Mouse (Mus musculus) limb, embryonic 15.5 days (tissue): ENCODE measurements around the gene Os9. TPM values are rescaled to one million over a fixed set of nuclear protein-coding genes. Genes with fewer than 3 reads are reported as not detected.
A peak's percentile ranks its signal among the peaks of the same experiment; 100 is the strongest.

Experiments used
- ATAC-seq: fragments of 200-750 bp; cut with Nextera tagmentation; 2 replicates; pipeline ENCODE4 v1.8.0; 2017; ENCODE audit warnings: low read depth, moderate TSS enrichment; ENCODE audit not compliant: insufficient number of reproducible peaks, low FRiP score, low TSS enrichment
- H3K27ac ChIP-seq: fragments of 300-500 bp; sonication (generic); 2 replicates; pipeline ENCODE4 v1.5.1; 2015; ENCODE audit warnings: moderate library complexity, mild to moderate bottlenecking, inconsistent platforms
- H3K27me3 ChIP-seq: fragments of 300-500 bp; sonication (generic); 2 replicates; pipeline ENCODE4 v1.6.1; 2015; ENCODE audit warnings: inconsistent platforms
- H3K36me3 ChIP-seq: fragments of 300-500 bp; sonication (generic); 2 replicates; pipeline ENCODE4 v1.6.1; 2015; ENCODE audit warnings: inconsistent platforms
- H3K4me1 ChIP-seq: fragments of 300-500 bp; sonication (generic); 2 replicates; pipeline ENCODE4 v1.6.1; 2015; ENCODE audit warnings: inconsistent platforms
- H3K4me2 ChIP-seq: fragments of 300-500 bp; sonication (generic); 2 replicates; pipeline ENCODE4 v1.6.1; 2015; ENCODE audit warnings: mild to moderate bottlenecking, inconsistent platforms
- H3K4me3 ChIP-seq: fragments of 300-500 bp; sonication (generic); 2 replicates; pipeline ENCODE4 v1.5.1; 2015; ENCODE audit warnings: mild to moderate bottlenecking, inconsistent platforms
- H3K9ac ChIP-seq: fragments of 300-500 bp; sonication (generic); 2 replicates; pipeline ENCODE4 v1.6.1; 2015; ENCODE audit warnings: inconsistent platforms
- H3K9me3 ChIP-seq: fragments of 300-500 bp; sonication (generic); 2 replicates; pipeline ENCODE4 v1.6.1; 2016; ENCODE audit warnings: inconsistent platforms
- WGBS: fragments of 180-500 bp; shearing (Covaris S2); methylation state at CpG from one replicate; pipeline ENCODE4 v1.1.7; 2015; 5-methylcytosine and 5-hydroxymethylcytosine counted together
- polyA plus RNA-seq: library from polyadenylated mRNA; unstranded; fragments of >200 nt; fragmentation: Nextera tagmentation; extraction: Ambion mirVana; gene quantifications from 2 replicates; pipeline ENCODE4 v1.2.1, GENCODE M21; 2015

Os9 gene
- polyA plus RNA-seq, 1 experiment from 2014 or later, result 103 TPM

- no peak overlapping the region for H3K27ac ChIP-seq
- no peaks in the 10 kb centered on the region for H3K27me3 ChIP-seq
- no peak for ATAC-seq
- H3K4me3 ChIP-seq, result no peak overlapping the region
- no peak overlapping the region for H3K9ac ChIP-seq
- no peaks in the 10 kb centered on the region for H3K36me3 ChIP-seq
- no peak overlapping the region for H3K4me2 ChIP-seq
- H3K9me3 ChIP-seq, result no peaks in the 10 kb centered on the region
- H3K4me1 ChIP-seq, result peaks cover 14% of the 10 kb centered on the region
- WGBS, result 73% methylated on average over 9 of the region's 9 CpGs
Observed at GRCm38 (mm10) chr10:127125210-127126001, 4.5 kb upstream of the Os9 start.

- no peaks in the 10 kb centered on the region for H3K27me3 ChIP-seq
- H3K27ac ChIP-seq, result no peak overlapping the region
- ATAC-seq, result no peak
- peaks cover 22% of the 10 kb centered on the region for H3K4me1 ChIP-seq
- WGBS, result 10% methylated on average over 4 of the region's 4 CpGs
- no peaks in the 10 kb centered on the region for H3K9me3 ChIP-seq
- no peak overlapping the region for H3K9ac ChIP-seq
- H3K4me2 ChIP-seq, result peak overlapping the region; percentile 41
- H3K36me3 ChIP-seq, result peaks cover 11% of the 10 kb centered on the region
- peak overlapping the region; percentile 20; the same call in 1 of the 2 replicates for H3K4me3 ChIP-seq
Observed at GRCm38 (mm10) chr10:127123436-127123805, 2.5 kb upstream of the Os9 start.

- Histone ChIP-seq H3K4me1 (peaks cover 22% of the 10 kb centered on the region), H3K9ac (no peak overlapping the region), H3K4me3 (peak overlapping the region; percentile 20), H3K4me2 (peak overlapping the region; percentile 41), H3K27me3 (no peaks in the 10 kb centered on the region), H3K9me3 (no peaks in the 10 kb centered on the region), H3K36me3 (peaks cover 16% of the 10 kb centered on the region), H3K27ac (no peak overlapping the region)
- WGBS, result 9% methylated on average over 13 of the region's 13 CpGs
- no peak for ATAC-seq
Observed at GRCm38 (mm10) chr10:127122784-127123435, 2.0 kb upstream of the Os9 start.

DNA sequence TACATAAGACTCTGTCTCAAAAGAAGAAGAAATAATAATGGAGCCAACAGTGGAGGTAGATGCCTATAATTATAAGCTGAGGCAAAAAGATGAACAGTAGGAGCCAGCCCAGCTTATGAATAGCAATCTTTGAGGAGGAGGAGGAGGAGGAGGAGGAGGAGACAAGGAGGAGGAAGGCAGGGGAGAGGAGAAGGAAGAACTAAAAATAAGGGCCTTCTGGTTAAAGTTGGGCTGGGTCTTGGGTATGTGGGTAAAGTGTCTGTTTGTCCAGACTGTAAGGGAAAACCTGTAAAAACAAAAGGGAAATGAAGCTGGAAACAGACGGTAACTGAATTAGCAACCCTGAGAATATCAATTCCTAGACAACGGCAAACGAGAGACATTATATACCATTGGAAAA lies 1.1 kb upstream of the Os9 start:
- H3K9me3 ChIP-seq, result no peaks in the 10 kb centered on the region
- no peaks in the 10 kb centered on the region for H3K27me3 ChIP-seq
- H3K9ac ChIP-seq, result no peak overlapping the region
- no peak overlapping the region for H3K4me3 ChIP-seq
- peaks cover 24% of the 10 kb centered on the region for H3K36me3 ChIP-seq
- H3K4me1 ChIP-seq, result peaks cover 22% of the 10 kb centered on the region
- ATAC-seq, result no peak
- H3K27ac ChIP-seq, result no peak overlapping the region
- 83% methylated on average over 3 of the region's 3 CpGs for WGBS
- no peak overlapping the region for H3K4me2 ChIP-seq

DNA sequence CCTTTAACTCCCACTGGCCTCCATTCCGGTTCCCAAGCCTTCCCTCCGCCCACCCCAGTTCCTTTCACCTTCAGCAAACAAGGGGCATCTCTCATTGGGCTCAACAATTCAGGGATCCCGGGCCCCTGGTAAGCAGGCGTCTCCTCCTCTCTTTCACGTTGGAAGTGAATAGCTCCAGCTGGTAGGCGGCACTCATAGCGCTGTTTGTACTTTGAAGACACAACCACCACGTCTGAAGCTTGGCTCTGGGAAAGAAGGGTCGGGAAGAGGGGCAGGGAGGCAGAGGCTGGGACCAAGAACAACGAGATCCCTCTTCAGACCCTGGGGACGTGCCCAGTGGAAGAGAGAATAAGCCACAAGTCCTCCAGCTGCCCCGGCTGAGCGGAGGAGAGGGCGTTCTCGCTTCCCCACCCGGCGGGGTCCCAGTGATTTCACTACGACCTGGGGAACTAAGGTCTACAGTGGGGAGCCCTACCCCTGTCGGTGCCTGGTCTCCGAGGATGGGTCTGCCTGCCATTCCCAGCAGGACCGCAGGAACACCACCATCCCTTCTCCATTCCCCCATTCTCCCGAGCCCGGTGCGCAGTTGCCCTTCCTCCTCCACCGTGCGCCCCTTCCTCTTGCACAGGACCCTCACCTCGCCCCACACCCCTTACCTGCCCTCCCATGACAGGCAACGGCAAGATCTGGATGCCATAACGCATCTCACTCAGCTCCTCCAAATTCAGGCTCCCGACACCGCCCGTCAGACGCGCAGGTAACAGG lies 448 bp downstream of the Os9 start:
- Histone ChIP-seq H3K9ac (peak overlapping the region; percentile 82), H3K27ac (no peak overlapping the region), H3K27me3 (no peaks in the 10 kb centered on the region), H3K4me2 (peak overlapping the region; percentile 97), H3K9me3 (no peaks in the 10 kb centered on the region), H3K4me1 (peaks cover 22% of the 10 kb centered on the region), H3K4me3 (peak overlapping the region; percentile 95), H3K36me3 (peaks cover 37% of the 10 kb centered on the region)
- 3% methylated on average over 34 of the region's 34 CpGs for WGBS
- ATAC-seq, result no peak

DNA sequence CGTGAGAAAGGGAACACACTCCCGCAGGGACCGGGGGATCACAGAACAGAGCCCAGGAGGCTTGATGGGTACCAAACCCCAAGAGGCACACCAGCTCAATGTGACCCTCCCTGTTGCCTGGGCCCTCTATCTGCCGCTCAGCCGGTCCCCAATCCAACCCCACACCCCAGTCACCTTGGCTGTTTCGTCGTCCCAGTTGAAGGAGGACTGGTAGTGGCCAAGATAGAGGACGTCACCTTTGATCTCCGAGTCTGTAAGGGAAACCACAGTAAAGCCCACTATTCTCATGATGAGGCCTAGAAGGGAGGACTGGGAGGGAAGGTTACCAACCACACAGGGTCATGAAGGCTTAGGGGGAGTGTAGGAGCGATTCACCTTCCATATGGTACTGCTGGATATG lies 1.7 kb downstream of the Os9 start:
- peaks cover 22% of the 10 kb centered on the region for H3K4me1 ChIP-seq
- no peak overlapping the region for H3K4me3 ChIP-seq
- WGBS, result 91% methylated on average over 10 of the region's 10 CpGs
- H3K9me3 ChIP-seq, result no peaks in the 10 kb centered on the region
- H3K27me3 ChIP-seq, result no peaks in the 10 kb centered on the region
- peaks cover 44% of the 10 kb centered on the region for H3K36me3 ChIP-seq
- no peak overlapping the region for H3K4me2 ChIP-seq
- no peak for ATAC-seq
- H3K27ac ChIP-seq, result no peak overlapping the region
- H3K9ac ChIP-seq, result no peak overlapping the region

DNA sequence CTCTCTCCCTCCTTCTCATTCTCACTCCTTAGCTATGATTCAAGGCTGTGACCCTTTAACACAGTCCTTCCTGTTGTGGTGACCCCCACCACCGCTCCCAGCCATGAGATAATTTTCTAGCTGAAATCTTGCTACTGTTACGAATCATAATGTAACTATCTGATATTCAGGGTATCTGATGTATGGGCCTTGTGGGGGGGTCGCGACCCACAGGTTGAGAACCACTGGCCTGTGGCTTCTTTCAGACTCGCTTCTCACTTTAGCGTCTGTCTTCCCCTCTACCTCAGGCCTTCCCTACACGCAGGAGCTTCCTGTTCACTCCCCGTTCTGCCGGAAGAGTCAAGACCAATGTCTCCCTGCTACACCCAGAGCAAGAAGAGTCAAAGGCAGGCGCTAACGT lies 2.5 kb downstream of the Os9 start:
- H3K27ac ChIP-seq, result no peak overlapping the region

GRCm38 (mm10) chr10:127115068-127115467 lies 5.9 kb downstream of the Os9 start:
- H3K4me2 ChIP-seq, result no peak overlapping the region
- no peak overlapping the region for H3K4me3 ChIP-seq
- no peak overlapping the region for H3K27ac ChIP-seq
- no peaks in the 10 kb centered on the region for H3K27me3 ChIP-seq
- H3K4me1 ChIP-seq, result peaks cover 4% of the 10 kb centered on the region
- H3K9me3 ChIP-seq, result no peaks in the 10 kb centered on the region
- H3K36me3 ChIP-seq, result peaks cover 61% of the 10 kb centered on the region
- no peak for ATAC-seq
- H3K9ac ChIP-seq, result no peak overlapping the region
- WGBS, result 80% methylated on average over 2 of the region's 2 CpGs

More for the DNA sequence above, 2.5 kb downstream of the Os9 start:
- 88% methylated on average over 11 of the region's 11 CpGs for WGBS
- ATAC-seq, result no peak
- Histone ChIP-seq H3K9me3 (no peaks in the 10 kb centered on the region), H3K9ac (no peak overlapping the region), H3K36me3 (peaks cover 44% of the 10 kb centered on the region), H3K4me1 (peaks cover 22% of the 10 kb centered on the region), H3K4me3 (no peak overlapping the region), H3K27me3 (no peaks in the 10 kb centered on the region), H3K4me2 (no peak overlapping the region)

- Histone ChIP-seq H3K36me3 (peaks cover 59% of the 10 kb centered on the region), H3K4me2 (no peak overlapping the region), H3K4me1 (no peaks in the 10 kb centered on the region), H3K9me3 (no peaks in the 10 kb centered on the region), H3K9ac (no peak overlapping the region), H3K27ac (no peak overlapping the region), H3K4me3 (no peak overlapping the region), H3K27me3 (no peaks in the 10 kb centered on the region)
- WGBS, result 89% methylated on average over 11 of the region's 11 CpGs
- no peak for ATAC-seq
Observed at GRCm38 (mm10) chr10:127114408-127114807, 6.5 kb downstream of the Os9 start.

DNA sequence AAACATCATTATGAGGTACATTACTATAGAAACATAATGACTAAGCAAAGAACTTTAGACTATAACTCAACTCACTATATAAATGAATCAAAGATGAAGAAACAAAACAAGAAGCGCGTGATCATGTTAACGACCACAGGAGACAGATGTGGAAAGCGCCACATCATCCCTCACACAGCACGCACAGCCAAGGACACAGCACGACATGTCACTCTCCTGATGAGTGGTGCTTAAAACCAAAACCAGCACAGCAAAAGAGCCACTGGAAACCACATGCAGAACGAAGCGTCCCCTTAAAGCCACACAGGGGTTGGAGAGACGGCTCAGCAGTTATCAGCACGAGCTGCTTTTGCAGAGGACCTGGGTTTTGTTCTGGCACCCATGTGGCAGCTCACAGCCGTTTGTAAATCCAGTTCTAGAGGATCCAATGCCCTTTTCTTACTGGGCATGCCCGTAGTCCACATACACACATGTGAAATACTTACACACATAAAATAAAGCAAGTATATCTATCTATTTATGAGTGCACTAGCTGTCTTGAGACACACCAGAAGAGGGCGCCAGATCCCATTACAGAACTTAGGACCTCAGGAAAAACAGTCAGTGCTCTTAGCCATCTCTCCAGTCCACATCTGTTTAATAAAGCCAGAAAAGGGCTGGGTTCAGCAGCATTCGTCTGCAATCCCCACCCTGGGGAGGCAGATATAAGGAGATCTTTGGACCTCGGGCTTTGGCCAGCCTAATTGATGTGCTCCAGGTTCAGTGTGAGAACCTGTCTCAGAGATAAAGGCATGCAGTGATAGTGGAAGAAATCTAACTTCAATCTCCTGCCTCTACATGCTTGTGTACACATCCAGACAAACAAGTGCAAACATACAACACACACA lies 9.7 kb downstream of the Os9 start:
- Histone ChIP-seq H3K27ac (no peak overlapping the region), H3K4me3 (no peak overlapping the region), H3K36me3 (peaks cover 40% of the 10 kb centered on the region), H3K9me3 (no peaks in the 10 kb centered on the region), H3K27me3 (no peaks in the 10 kb centered on the region), H3K4me1 (no peaks in the 10 kb centered on the region), H3K4me2 (no peak overlapping the region), H3K9ac (no peak overlapping the region)
- 87% methylated on average over 15 of the region's 15 CpGs for WGBS
- no peak for ATAC-seq

GRCm38 (mm10) chr10:127108262-127108583 lies 12.7 kb downstream of the Os9 start:
- H3K9ac ChIP-seq, result no peak overlapping the region
- H3K36me3 ChIP-seq, result peaks cover 38% of the 10 kb centered on the region
- WGBS, result 82% methylated on average over 3 of the region's 3 CpGs
- no peak for ATAC-seq
- H3K4me1 ChIP-seq, result no peaks in the 10 kb centered on the region
- H3K4me2 ChIP-seq, result no peak overlapping the region
- no peaks in the 10 kb centered on the region for H3K9me3 ChIP-seq
- no peaks in the 10 kb centered on the region for H3K27me3 ChIP-seq
- H3K27ac ChIP-seq, result no peak overlapping the region
- no peak overlapping the region for H3K4me3 ChIP-seq
